Mouse (Mus musculus) frontal cortex, adult (tissue): Measurements from ENCODE around the gene Vmn1r1.

Experiments used
- ATAC-seq: cut with Nextera tagmentation; 2 replicates; pipeline ENCODE4 v1.9.2; 2017; ENCODE audit warnings: mild to moderate bottlenecking, moderate library complexity, mixed read lengths; ENCODE audit not compliant: low TSS enrichment

Gene Vmn1r1

GRCm38 (mm10) chr1:182137204-182138125 lies 26.8 kb downstream of the Vmn1r1 start:
- no peak for ATAC-seq

DNA sequence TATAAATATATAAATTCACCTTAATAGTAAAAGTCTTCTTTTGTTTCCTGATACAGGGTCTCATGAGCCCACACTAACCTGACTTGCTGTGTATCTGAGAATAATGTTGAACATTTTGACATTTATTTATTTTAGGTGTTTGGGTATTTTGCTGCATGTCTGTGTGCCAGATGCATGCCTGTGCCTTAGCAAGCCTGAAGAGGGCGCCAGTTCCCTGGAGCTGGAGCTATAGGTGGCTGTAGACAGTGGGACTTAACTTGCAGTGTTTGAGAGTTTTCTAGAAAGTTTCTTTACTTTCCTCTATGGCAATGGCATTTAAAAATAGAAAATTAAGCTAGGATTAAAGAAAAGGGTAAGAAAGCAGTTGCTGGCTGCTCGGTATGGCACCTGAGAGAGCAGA lies 33.5 kb downstream of the Vmn1r1 start:
- ATAC-seq: no peak

DNA sequence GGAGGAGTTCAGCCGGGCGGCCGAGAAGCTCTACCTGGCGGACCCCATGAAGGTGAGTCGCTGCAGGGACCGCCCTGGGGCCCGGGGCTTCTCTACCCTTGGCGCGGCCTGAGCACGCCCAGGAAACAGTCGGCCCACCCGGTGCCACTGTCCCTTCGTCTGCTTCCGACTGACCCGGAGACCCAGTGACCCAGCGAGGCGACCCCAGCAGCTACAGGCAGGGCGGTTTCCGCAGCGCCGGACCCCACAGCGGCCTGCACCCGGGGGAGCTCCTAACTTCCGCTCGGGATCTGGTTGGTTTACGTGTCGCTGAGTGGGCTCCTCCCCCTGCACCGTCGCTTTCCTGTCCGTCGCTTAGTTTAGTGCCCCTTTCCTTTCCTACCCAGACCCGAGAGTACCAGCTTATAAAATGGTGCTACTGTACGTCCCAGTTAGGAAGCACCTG lies 39.3 kb downstream of the Vmn1r1 start:
- ATAC-seq: peak; percentile 98

DNA sequence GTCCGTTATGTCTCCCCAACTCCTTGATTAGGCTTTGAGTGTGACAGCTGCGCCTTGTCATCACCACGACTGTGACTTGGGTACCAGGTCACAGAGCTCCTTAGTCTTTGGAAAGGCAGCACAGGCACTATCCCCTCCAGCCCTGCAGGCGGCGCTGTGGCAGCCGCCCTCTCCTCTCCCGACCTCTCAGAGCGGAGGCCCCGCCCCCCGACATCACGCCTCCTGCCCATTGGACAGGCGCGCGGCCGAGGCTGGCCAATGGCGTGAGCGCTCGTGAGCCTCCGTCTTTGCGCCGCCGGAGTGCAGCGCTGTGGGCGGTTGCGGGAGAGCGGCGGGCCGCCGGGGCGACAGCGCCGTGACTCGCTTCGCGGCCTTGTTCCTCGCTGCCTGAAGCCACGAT lies 39.8 kb downstream of the Vmn1r1 start, which contains the start of gene Srp9:
TSS of gene Srp9 (plus strand) at position 232 of the 400 bp plus-strand sequence.
- peak; percentile 98 for ATAC-seq

DNA sequence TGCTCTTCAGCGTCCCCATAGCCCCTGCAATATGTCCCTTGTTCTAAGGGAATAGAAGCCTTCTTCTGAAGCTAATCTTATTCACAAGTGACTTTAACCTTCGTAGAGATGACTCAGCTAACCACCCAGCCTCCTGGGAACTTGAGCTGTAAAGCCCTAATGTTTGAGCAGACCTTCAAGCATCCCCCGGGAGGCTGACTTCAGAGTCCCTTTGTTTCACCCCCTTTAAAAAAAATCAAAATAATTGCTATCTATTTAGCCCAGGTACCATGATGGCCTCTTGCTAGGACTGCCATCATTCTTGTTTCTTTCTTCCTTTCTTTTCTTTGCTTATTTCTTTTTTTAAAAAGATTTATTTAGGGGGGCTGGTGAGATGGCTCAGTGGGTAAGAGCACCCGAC lies 41.9 kb downstream of the Vmn1r1 start:
- no peak for ATAC-seq

- peak; percentile 47; the same call in 1 of the 2 replicates for ATAC-seq
Observed at GRCm38 (mm10) chr1:182115651-182116408, 48.5 kb downstream of the Vmn1r1 start.

- ATAC-seq: no peak
Observed at GRCm38 (mm10) chr1:182115197-182115596, 49.1 kb downstream of the Vmn1r1 start.

GRCm38 (mm10) chr1:182113587-182114500 lies 50.4 kb downstream of the Vmn1r1 start:
- ATAC-seq: no peak

DNA sequence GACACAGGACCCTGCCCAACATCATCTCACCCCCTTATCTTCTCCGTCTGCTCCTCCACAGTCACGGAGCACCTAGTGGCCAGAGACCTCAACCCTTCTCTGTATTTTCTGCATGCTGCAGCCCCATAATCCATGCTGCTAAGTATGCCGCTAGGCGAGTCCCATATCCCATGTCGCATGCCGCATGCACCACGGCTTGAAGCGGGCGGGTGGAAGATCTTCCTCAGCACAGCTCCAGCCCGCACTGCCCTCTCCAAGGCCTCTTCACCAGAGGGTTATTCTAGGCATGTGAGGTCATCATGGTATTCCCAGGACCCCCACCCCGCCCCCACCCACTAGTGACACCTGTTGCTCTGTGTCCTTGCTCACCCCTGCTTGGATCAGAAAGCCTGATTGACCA lies 51.2 kb downstream of the Vmn1r1 start:
- no peak for ATAC-seq

GRCm38 (mm10) chr1:182112385-182112784 lies 51.9 kb downstream of the Vmn1r1 start:
- no peak for ATAC-seq

GRCm38 (mm10) chr1:182111386-182112317 lies 52.6 kb downstream of the Vmn1r1 start:
- ATAC-seq: no peak

GRCm38 (mm10) chr1:182110708-182111385 lies 53.4 kb downstream of the Vmn1r1 start:
- no peak for ATAC-seq

- ATAC-seq: no peak
Observed at GRCm38 (mm10) chr1:182110185-182110584, 54.1 kb downstream of the Vmn1r1 start.

DNA sequence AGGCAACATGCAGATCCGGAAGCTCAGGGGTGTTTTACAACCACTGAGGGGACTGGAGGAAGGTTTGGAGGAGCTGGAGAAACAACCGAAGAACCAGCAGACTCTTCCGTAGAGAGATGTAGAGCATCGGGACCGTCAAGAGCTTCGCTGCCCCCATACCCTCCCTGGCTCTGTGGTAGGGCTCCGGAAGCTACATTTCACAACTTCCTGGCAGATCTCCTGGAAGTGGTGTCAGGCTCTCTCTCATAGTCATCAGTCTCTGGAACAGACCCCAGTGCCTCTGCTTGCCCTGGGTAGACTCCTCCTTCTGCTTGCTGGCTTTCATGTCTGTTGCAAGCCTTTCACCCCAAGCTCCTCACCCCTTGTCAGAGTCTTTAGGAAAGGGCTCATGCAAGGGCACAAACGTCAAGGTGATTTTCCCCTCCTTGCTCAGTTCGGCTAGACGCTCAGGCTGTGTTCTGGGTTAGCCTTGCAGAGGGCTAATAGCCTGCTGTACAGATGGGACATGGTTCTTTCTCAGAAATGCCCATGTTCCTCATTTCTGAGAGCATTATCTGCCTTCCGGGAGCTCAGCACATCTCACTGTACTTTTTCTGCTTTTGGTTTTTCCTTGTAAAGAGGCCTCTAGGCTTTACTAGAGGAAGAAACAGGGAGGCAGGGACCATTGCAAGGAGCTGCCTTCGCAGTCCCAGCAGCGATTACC lies 55.7 kb downstream of the Vmn1r1 start:
- no peak for ATAC-seq

DNA sequence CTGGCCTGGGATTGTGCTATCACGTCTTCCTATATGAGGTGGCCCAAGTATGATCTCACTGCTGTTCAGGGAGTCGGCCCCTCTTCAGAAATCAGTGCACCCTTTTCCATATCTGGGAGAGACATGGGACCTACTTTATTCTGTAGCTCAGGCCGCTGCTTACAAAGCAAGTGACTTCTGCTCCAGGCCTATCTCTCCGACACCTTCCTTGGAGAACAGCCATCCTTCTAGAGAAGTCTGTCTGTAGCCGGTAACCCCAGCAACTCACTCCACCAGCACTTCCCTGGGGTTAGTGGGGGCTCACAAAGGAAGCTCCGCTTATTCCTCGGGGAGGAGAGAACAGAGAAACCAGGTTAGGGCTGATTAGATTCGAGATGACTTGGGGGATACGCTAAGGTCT lies 57.0 kb downstream of the Vmn1r1 start:
- ATAC-seq: no peak

- no peak for ATAC-seq
Observed at GRCm38 (mm10) chr1:182105023-182105422, 59.3 kb downstream of the Vmn1r1 start.
